In genomic region chr17:12371310-12371925, GRCm38 (mm10) we compare ENCODE assay signal across 9 mouse cellular contexts. TPM values are rescaled to one million over a fixed set of nuclear protein-coding genes. Genes with fewer than 3 reads are reported as not detected.
DNase-seq lines count a peak whose midpoint lies in the region; ATAC-seq and TF ChIP-seq lines count a peak whose summit lies in the region.
"Had no signal": no experiment of that assay in that cellular context is flagged by ENCODE, and none has a peak within 500 bp of the region (broad histone marks: within the 10 kb centered on the region; RNA-seq: fewer than 3 reads in every experiment).

No protein-coding gene starts in this region.

- DNase-seq in ovary, postnatal 10 days (ENCODE audit: low spot score) = peak; percentile 5
- DNase-seq in ovary, adult 18-20 months (ENCODE audit: low spot score) = no peak
- DNase-seq in c-Kit-positive CD71-positive TER-119-positive erythroid progenitor cells, embryonic 14.5 days (ENCODE audit: low spot score) = peak; percentile 42
- DNase-seq in forebrain, postnatal 0 days = peak; percentile 66
- DNase-seq in kidney, postnatal 4 days = peak; percentile 54 to 58
- no peak for DNase-seq in left cerebral cortex, postnatal 10 days (ENCODE audit: extremely low spot score in 1 of 2, low spot score in 2 of 2)
- DNase-seq in adrenal gland, postnatal 25 days = no peak

- H3K36me3 ChIP-seq in forebrain, postnatal 0 days (ENCODE audit: insufficient read depth) = no peaks in the 10 kb centered on the region
- no peaks in the 10 kb centered on the region for H3K36me3 ChIP-seq in midbrain, embryonic 16.5 days (ENCODE audit: control insufficient read depth, insufficient read depth, low read length)

- intact Hi-C loops in left cerebral cortex, postnatal 10 days (cut with DNase I) = loop anchor here (5.0 kb wide), 3 partner anchors 54 to 334 kb away; partner anchors contain the start of gene Map3k4

- TF ChIP-seq CTCF in forebrain, postnatal 0 days (IDR thresholded peaks at IDR 0.05; ENCODE audit: low read depth) = peak; percentile 62

- no peak overlapping the region for H3K27ac ChIP-seq in forebrain, postnatal 0 days (ENCODE audit: low read depth, low read length)
- no peak overlapping the region for H3K27ac ChIP-seq in midbrain, embryonic 16.5 days (ENCODE audit: low read length)

- H3K4me1 ChIP-seq in forebrain, postnatal 0 days (ENCODE audit: insufficient read depth) = no peaks in the 10 kb centered on the region
- peaks cover 5% of the 10 kb centered on the region; the same call in 1 of the 2 replicates for H3K4me1 ChIP-seq in midbrain, embryonic 16.5 days (ENCODE audit: control insufficient read depth, insufficient read depth, low read length)

- H3K27me3 ChIP-seq in forebrain, postnatal 0 days (ENCODE audit: insufficient read depth, low read length) = no peaks in the 10 kb centered on the region
- no peaks in the 10 kb centered on the region for H3K27me3 ChIP-seq in midbrain, embryonic 16.5 days (ENCODE audit: control insufficient read depth, insufficient read depth, low read depth, low read length)

- 38% methylated on average over 10 of the region's 10 CpGs for WGBS in forebrain, postnatal 0 days
- WGBS in midbrain, embryonic 16.5 days = 37% methylated on average over 10 of the region's 10 CpGs

- H3K4me3 ChIP-seq in forebrain, postnatal 0 days (ENCODE audit: low read depth, low read length) = no peak overlapping the region
- H3K4me3 ChIP-seq in midbrain, embryonic 16.5 days (ENCODE audit: low read depth, low read length) = no peak overlapping the region

- no peaks in the 10 kb centered on the region for H3K9me3 ChIP-seq in forebrain, postnatal 0 days (ENCODE audit: low read length)
- H3K9me3 ChIP-seq in midbrain, embryonic 16.5 days (replicated peaks; ENCODE audit: control insufficient read depth, low read length, poor library complexity, severe bottlenecking) = no peaks in the 10 kb centered on the region

- H3K4me2 ChIP-seq in forebrain, postnatal 0 days (ENCODE audit: low read depth) = peak overlapping the region; percentile 19; the same call in 1 of the 2 replicates
- H3K4me2 ChIP-seq in midbrain, embryonic 16.5 days (ENCODE audit: low read length) = peak overlapping the region; percentile 5; the same call in 1 of the 2 replicates

- no peak overlapping the region for H3K9ac ChIP-seq in forebrain, postnatal 0 days
- no peak overlapping the region for H3K9ac ChIP-seq in midbrain, embryonic 16.5 days (ENCODE audit: low read depth, low read length)

- no peak for ATAC-seq in forebrain, postnatal 0 days
- ATAC-seq in midbrain, embryonic 16.5 days = no peak

RNA-seq across cellular contexts. Expression of gene Plg, which starts 7.0 kb away (rescaled TPM):
- total RNA-seq in forebrain, postnatal 0 days (2014; rRNA removed) = not detected in 2 replicates
- 0.19 TPM in 1 of 2 replicates, not detected in the other for polyA plus RNA-seq in forebrain, postnatal 0 days (2015; fragmentation: Nextera tagmentation; extraction: Ambion mirVana)
- 0.09 TPM in 1 of 2 replicates, not detected in the other for polyA plus RNA-seq in midbrain, embryonic 16.5 days (2015; fragmentation: Nextera tagmentation; extraction: Ambion mirVana)
- total RNA-seq in left cerebral cortex, postnatal 10 days (2021) = not detected
- total RNA-seq in adrenal gland, postnatal 25 days (2021) = 16.7 TPM in 1 of 2 replicates, not detected in the other
- polyA plus RNA-seq: gonadal fat pad, adult 2 months had no signal

RNA-seq across cellular contexts. Expression of gene Map3k4, which starts 52.8 kb away (rescaled TPM):
- 28.9 and 35.3 TPM in 2 replicates for total RNA-seq in forebrain, postnatal 0 days (2014; rRNA removed)
- polyA plus RNA-seq in forebrain, postnatal 0 days (2015; fragmentation: Nextera tagmentation; extraction: Ambion mirVana) = 27.4 and 35.1 TPM in 2 replicates
- polyA plus RNA-seq in midbrain, embryonic 16.5 days (2015; fragmentation: Nextera tagmentation; extraction: Ambion mirVana) = 31.3 and 41.3 TPM in 2 replicates
- total RNA-seq in left cerebral cortex, postnatal 10 days (2021) = 10 to 100 TPM; 32.9 to 33.9 TPM
- total RNA-seq in adrenal gland, postnatal 25 days (2021) = 22.2 and 33.3 TPM in 2 replicates

Comparison
In these comparisons a context has a peak if more than half of its experiments do, and no peak if none do; other contexts are left out.
1. DNase-seq: peak in ovary, postnatal 10 days (single experiment), c-Kit-positive CD71-positive TER-119-positive erythroid progenitor cells, embryonic 14.5 days (single experiment), forebrain, postnatal 0 days (single experiment) and kidney, postnatal 4 days (2 of 2); none in ovary, adult 18-20 months (single experiment), left cerebral cortex, postnatal 10 days (0 of 2) and adrenal gland, postnatal 25 days (single experiment).